Mouse (Mus musculus) CH12.LX (cell line): ENCODE data around the gene 2810408A11Rik.

Experiments
- CTCF ChIP-seq, 2 experiments: IDR thresholded peaks in 1 of 2; conservative IDR thresholded peaks in 1 of 2; 2 replicates each; pipeline ENCODE4 v1.5.1; 2011 to 2012; ENCODE audit warnings: low read depth in 2 of 2, low read length in 2 of 2, improper control_type of control experiment in 1 of 2, inconsistent platforms in 1 of 2, mild to moderate bottlenecking in 1 of 2, moderate library complexity in 1 of 2
- EP300 ChIP-seq: IDR thresholded peaks from 2 replicates; pipeline ENCODE4 v1.6.1; 2011; ENCODE audit warnings: low read length, improper control_type of control experiment
- JUND ChIP-seq: conservative IDR thresholded peaks from 2 replicates; pipeline ENCODE4 v1.6.1; 2011; ENCODE audit warnings: low read depth, low read length, improper control_type of control experiment
- MYC ChIP-seq: IDR thresholded peaks from 2 replicates; pipeline ENCODE4 v1.6.1; 2011; ENCODE audit warnings: low read depth, mild to moderate bottlenecking, improper control_type of control experiment, low read length
- RAD21 ChIP-seq: IDR thresholded peaks from 2 replicates; pipeline ENCODE4 v1.6.1; 2011; ENCODE audit warnings: low read depth, mild to moderate bottlenecking, low read length, improper control_type of control experiment, moderate library complexity
- TCF12 ChIP-seq: IDR thresholded peaks from 2 replicates; pipeline ENCODE4 v1.6.1; 2014; ENCODE audit warnings: low read depth, mild to moderate bottlenecking, inconsistent platforms, low read length, improper control_type of control experiment
- USF1 ChIP-seq: IDR thresholded peaks from 2 replicates; pipeline ENCODE4 v1.6.1; 2014; ENCODE audit warnings: low read depth, mild to moderate bottlenecking, inconsistent platforms, low read length, improper control_type of control experiment

GRCm38 (mm10) chr11:69849884-69850283, 50.9 kb downstream of the 2810408A11Rik start:
- no peak for TF ChIP-seq MYC
- TF ChIP-seq USF1 = no peak
- no peak for TF ChIP-seq EP300
- no peak for TF ChIP-seq CTCF (conservative IDR thresholded peaks at IDR 0.05 in 1 of 2, IDR thresholded peaks at IDR 0.05 in 1 of 2; ENCODE audit: low read depth in 2 of 2, low read length in 2 of 2)
- no peak for TF ChIP-seq RAD21
- no peak for TF ChIP-seq JUND
- no peak for TF ChIP-seq TCF12
